Mouse (Mus musculus) liver, postnatal 0 days (tissue): ENCODE data around the gene Ppp4c.

Experiments
- CTCF ChIP-seq: sonication (generic); IDR thresholded peaks from 2 replicates; pipeline ENCODE4 v1.5.1; 2016; ENCODE audit warnings: antibody characterized with exemption, low read depth
- EP300 ChIP-seq: IDR thresholded peaks from 2 replicates; pipeline ENCODE4 v1.6.1; 2016; ENCODE audit warnings: antibody characterized with exemption, low read depth, mild to moderate bottlenecking

DNA sequence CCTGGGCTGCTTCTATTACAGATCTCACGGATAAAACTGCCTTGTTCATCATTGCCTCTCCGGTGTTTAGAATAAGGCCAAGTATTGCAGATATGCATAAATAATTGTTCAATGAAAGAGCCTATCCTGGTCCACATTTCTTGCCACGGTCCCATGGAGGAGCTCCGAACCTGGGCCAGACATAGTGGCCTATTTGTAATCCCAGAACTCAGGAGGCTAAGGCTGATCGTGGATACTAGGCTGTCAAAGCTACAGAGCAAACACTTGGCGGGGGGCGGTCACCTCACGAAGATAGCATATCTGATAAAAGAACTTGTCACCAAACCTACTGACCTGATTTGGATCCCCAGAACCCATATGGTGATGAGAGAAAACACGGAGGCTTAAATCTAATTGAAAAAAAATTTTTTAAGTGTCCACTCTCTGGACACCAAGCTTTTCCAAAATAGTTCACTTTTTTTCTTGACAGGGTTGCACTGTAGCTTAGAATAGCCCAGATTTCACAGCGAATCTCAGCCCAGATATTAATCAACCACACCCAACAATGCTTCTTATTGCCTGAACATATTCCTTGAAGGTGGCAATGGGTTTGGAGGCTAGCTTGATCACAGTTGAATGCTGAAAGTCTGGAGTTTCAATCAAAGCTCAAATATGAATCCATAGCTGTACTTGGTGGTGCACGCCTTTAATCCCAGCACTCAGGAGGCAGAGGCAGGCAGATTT is 586 bp upstream of the Ppp4c start:
- TF ChIP-seq EP300, result no peak; the same call in 1 of the 2 replicates
- TF ChIP-seq CTCF, result no peak
